Mouse (Mus musculus) megakaryocyte-erythroid progenitor cell, adult 5-6 weeks (primary cell): ENCODE measurements around the gene Asrgl1. TPM values are rescaled to one million over a fixed set of nuclear protein-coding genes. Genes with fewer than 3 reads are reported as not detected.
"Not testable (repeated sequence)": the region's sequence is repeated elsewhere in the genome, so short reads cannot be mapped to it uniquely, and the experiment has no call there.

ENCODE experiments used
- ATAC-seq: replicated peaks from 2 replicates; pipeline ENCODE4 v1.8.0; 2016; ENCODE audit warnings: mild to moderate bottlenecking, inconsistent platforms; ENCODE audit not compliant: severe bottlenecking, poor library complexity, low FRiP score, low TSS enrichment
- total RNA-seq, 2 experiments: library from RNA; stranded (forward) in 1 of 2; stranded (reverse) in 1 of 2; fragments of 200-1000, 215-1000 nt in 1 of 2; fragments of >200 nt in 1 of 2; fragmentation: Nextera tagmentation in 1 of 2; gene quantifications; 2 replicates each; pipeline ENCODE4 v1.2.3; 2014 to 2017

Gene Asrgl1
- total RNA-seq, 2 experiments from 2014 or later, result 25.3 to 39.1 TPM

DNA sequence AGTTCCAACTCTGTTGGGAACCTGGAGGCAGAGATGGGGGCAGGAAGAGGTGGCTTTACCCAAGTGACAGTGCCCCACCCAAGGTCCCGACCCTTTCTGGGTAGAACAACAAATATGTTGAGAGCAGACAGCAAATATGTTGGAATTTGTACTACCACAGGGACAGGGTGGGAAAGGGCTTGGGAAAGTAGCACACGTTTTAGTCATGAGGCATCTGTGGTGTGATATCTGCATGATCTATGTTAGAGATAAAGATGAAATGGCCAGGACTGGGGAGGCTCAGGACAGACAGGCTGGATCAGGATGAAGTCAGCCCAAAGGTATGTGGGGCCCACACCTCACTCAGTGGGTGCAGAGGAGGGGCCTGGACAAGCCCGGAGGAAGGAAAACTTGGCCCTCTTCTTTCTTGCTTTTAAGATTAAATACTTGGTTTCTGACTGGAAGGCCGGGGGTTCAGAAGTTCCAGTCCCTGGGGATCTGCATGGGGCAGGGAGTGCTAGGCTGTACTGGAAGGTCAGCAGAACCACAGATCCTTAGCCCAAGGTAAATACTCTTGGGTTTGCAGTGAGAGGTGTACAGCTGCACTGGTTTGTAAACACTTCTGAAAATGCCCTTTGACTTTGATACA is 28.6 kb downstream of the Asrgl1 start:
- no peak for ATAC-seq

DNA sequence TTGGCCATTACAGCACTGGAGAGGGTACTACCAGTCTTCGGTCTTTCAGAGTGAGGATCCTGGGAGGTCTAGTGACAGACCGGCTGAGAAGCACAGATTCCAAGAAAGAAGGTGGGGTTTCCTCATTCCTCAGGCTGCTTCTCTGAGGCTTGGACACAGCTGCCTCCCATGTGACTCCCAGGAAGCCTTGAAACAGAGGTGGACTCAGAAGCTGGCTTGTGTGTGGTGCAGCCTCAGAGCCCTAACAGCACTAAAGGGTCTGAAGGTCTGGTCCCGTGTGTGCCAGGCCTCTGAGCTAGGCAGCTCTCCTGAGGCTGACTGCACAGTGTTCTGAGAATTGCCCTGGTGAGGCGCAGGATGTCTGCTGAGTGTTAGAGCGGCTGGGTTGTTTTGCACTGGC is 29.3 kb downstream of the Asrgl1 start:
- ATAC-seq, result no peak

DNA sequence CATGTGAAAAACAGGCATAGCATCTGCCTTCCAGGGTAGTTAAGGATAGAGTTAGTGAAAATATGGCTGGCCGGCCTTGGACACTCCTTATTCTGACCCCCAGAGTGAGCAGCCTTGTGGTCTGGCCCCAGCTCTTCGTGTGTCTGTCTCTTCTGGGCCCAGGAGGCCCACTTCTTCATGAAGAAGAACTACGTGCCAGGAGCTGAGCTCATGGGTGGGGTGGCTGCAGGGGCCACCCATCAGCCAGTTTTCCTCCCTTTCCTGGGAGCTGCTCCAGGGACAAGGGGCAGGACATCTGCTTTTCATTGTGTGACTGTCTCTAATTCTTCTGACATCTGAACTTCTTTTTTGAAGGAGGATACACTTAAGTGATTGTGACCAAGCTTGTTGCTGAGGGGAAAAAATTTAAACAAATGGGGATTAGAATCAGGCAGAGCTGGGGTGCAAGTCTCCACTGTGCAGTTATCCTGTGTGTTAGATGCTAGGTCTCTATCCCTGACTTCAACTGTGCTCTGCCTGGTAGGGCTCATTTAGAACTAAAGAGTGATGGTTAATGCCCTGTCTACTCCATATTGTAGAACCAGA is 30.2 kb downstream of the Asrgl1 start:
- ATAC-seq, result no peak

DNA sequence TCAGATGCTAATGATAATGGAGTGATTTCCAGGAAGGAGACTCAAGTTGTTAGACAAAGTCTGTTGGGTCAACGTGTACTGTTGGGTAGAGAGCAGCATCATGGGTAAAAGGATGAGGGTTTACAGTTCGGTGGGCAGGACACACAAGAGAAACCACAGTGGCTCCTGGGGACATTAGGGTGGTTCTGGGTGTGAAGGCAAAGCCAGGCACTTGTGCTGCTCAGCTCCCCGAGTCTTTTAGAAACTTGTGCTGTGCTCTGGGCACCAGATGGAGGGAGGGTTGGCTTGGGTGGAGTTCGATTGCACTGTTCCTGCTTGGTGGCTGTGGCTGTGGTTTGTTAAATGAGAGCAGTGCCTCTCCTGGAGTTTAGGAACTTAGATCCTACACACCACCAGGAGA is 31.4 kb downstream of the Asrgl1 start:
- no peak for ATAC-seq

DNA sequence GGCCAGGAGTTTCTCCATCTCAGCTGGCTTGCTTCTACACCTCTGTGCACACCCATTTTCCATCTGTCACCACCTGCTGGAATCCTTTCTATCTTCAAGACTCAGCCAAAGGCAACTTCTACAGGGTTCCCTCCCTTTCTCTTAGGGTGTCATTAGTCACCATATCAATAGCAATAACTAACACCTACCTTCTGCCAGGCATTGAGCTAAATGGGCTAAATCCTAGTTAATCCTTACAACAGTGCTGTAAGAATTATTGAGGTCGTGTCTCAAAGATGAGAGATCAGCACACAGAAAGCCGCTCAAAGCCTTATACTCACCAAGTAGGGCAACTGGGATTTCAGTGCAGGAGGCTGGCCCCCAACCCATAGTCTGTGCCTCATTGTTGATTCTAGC is 34.4 kb downstream of the Asrgl1 start:
- ATAC-seq, result no peak

DNA sequence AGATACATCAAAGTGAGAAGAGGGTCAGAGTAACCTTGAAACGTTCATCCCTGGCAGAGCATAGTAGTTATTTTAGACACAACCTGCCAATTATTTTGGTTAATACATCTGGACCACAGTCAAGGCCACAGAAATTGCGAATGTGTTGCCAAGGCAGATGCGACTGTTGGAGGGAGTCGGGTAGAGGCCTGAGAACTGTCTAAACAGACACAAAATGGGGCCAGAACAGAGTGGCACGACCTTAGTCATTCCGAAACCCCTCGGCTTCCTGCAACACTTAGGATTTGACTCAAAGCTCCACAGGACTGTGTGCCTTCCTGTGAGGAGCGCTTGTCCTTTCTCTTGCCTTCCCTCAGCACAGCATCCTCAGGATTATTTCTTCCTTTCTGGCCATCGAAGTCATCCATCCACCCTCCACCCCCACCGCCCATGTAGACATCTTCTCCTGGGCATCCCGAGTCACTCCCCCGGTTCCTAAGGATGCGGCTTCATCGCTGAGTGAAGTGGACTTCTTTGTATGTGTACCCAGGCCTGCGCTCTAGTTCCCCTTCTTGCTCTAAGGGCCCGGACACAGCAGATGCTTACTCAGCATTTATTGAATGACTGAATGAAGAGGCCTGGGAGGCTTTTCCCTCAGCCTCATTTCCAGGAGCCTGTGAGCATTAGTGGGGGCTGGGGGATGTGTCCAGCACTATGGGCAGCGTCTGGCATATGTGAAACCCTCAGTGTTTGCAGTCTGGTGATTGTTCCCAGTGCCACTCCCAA is 35.0 kb downstream of the Asrgl1 start:
- ATAC-seq, result no peak

DNA sequence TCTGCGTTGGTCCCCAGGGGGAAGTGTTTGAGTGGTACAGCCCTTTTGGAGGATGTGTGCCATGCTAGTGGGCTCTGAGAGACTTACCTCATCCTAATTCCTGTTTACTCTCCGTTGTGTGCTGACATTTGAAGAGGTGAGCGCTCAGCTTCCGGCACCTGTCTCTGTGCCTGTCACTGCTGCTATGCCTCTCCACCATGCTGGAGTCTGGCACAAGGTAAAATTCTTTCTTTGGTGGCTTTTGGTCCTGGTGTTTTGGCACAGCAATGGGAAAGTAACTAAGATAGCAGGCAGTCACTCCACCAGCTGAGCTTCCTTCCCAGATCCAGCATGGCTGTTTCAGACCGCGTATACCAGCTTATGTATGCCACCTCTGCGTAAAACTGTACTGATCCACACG is 35.7 kb downstream of the Asrgl1 start:
- ATAC-seq, result no peak

DNA sequence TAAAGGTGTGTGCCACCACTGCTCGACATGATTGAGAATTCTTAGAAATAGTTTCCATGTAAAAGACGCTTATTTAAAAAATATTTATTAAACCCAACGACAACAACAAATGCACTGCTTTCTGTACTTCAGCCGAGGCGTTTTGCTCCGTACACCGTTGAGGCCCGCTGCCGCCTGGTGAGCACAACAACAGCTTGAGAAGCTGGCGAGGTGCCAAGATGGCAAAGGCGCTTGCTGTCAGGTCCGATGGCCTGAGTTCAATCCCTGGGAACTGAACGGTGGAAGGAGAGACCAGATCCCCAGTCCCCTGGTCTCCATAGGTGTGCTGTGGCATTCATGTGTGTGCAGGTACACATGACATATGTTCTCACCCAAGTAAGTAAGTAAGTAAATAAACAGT is 38.0 kb downstream of the Asrgl1 start:
- ATAC-seq, result no peak

DNA sequence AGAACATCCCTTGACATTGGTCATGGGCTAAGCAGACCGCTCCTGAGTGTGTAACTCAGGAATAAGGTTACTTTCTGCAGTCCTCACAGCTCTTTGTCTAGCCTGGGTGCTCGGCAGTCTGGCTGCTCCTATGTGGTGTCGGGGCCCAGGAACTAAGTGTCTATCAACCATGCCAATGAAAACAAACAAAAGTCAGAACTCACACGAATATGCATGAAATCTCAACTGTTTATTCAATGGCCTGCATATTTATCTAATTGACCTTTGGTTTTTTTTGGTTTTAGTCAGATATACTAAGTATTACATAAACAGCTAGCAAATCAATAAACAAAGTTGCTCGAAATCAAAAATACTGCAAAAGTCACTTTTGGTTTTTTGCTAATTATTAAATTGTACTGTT is 40.3 kb downstream of the Asrgl1 start:
- ATAC-seq, result no peak

DNA sequence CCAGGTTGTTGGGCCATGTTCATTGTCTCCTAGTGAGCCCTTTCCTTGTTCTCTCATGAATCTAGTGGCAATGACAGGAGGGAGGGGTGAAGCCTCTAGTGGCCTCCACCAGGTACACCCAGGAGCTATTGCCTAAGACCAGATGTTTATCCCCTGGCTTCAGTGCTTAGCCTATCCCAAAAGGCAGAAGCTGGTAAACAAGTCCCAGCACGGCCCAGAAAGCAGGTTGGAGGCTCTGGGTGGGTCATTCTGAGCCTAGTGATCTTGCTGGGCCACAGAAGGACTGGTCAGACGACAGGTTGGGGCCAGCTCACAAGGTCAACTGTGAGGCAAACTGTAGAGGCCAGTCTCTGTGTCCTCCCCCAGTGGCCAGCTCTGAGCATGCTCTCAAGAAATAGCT is 44.7 kb downstream of the Asrgl1 start:
- no peak for ATAC-seq

DNA sequence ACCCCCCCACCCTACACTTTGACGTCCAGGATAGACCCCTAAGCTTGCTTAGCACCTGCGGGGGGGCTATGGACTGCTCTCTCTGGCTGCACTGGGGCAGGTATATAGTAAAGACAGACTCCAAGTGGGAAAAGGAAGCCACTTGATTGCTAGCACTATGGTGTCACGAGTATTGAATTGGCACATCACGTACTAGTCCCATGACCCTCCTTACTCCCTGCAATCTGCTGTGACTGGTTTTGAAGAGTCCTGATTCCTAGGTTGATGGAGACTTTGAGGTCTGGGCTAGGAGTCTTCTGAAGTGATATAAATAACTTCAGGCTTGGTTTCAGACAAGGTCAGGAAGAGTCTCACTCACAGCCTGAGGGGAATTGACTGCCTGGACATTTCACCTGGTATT is 45.2 kb downstream of the Asrgl1 start:
- no peak for ATAC-seq

DNA sequence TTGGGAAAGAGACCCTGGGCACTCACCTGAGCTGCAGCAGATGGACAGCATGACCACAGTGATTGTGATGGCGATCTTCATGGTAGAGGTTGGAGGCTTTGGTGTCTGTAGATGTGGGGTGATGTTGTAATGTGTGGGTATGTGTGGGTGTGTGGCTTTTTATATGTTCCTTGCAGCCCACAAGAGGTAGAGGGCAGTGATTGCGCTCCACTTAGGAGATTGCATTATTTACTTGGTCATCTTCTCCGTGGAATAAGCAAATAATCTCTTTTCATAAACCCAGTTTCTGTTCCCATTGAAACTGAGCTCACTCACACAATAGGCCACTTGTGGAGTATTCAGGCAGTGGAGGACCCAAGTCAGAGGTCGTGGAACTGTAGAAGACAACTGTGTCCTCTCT is 47.6 kb downstream of the Asrgl1 start, which contains the start of gene Scgb1a1:
Gene Scgb1a1, minus strand, starts transcription at position 138 of the 400 bp plus-strand sequence.
- ATAC-seq, result no peak

DNA sequence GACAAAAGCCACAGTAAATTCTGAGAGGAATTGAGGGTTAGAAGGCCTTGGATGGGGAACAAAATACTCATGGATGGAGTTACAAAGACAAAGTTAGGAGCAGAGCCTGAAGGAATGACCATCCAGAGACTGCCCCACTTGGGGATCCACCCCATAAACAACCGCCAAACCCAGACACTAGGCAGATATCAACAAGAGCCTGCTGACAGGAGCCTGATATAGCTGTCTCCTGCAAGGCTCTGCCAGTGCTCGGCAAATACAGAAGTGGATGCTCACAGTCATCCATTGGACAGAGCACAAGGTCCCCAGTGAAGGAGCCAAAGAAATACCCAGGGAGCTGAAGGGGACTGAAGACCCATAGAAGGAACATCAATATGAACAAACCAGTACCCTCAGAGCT is 51.5 kb downstream of the Asrgl1 start:
- not testable (repeated sequence) for ATAC-seq

DNA sequence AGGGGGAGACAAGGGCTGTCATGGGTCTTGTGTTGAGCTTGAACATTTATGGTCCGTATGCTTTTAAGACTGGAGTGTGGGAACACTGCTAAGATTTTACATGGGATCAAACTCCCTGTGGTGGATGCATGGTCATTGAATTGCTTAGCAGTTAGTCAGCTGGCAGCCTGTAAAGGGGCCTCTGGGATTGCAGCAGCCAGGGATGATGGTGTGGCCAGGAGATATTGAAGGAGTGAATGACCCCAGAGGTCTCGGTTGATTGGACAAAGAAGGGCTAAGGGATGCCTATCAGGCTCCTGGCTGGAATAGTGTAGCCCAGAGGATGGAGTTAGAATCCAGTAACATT is 52.5 kb downstream of the Asrgl1 start:
- ATAC-seq, result no peak

DNA sequence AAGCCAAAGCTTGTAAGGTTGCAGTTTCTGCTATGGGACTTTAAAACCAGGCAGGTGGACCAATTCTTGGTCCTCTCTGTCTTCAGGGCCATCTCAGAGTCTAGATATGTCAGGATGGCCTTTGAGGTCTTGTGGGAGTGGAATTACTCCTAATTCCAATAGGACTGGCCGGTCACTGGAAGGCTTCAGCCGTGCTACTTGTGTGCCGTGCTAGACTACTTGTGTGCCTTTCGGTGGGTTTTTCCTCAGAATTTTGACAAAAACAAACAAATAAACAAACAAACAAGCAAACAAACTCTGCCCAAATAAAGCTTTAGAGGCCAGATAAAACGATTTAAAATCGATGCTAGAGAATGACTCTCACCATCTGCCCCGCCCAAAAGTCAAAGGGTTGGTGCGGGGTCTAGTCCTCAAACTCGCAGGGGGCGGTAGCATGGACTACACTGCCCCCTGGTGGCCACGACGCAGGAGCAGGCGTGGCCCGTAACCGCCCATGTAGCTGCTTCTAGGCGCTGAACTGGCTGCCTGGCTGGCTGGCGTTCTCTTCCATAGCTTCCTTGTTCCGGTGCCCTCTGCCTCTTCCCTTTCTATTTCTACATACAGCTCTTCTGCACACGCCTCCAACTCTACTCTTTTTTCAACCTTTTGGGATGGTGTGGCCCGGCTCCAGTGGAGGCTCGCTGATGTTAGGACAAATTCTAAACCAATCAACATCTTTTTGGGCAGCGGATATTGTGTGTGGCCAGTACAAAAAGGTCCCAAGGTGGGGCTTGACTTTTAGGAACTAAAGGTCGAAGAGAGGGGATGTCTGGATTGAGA is 53.0 kb downstream of the Asrgl1 start:
- peak; percentile 95 for ATAC-seq

DNA sequence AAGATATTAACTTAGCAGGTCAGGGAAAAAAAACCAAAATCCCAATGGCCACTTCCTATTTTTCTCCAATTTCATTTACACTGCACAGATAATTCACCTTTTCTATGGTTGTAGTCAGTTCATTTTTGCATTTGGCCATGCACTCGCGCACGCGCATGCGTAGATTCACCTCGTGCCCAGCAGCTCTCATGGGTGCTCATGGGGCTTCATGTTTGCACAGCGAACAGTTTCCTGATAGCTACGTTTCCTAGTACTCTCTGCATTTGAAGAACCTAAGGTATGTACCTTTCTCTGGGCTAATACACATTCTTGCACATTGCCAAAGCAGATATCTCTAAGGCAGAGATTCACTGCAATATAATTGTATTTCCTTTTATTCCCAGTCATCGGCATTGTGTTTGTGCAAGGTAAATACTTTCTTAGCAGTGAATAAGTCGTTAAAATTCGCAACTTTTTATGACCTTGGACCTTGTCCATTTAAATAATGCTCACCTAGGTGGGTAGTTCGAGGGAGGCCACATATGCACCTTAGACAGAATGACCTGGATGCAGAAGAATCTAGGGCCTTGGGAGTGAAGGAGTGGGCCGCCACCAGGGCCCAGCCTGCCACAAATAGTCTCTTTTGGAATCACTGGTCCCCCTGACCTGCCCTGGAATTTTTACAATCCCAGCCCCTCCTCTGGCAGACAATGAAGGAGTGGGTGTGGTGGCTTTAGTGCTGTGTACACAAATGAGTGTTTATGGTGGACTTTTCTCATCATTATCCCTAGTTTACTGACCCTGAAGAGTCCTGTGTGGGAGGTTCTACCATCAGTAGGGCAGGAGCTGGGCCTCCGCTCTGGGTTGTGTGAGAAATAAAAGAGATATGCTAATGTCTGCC is 53.9 kb downstream of the Asrgl1 start:
- no peak for ATAC-seq

DNA sequence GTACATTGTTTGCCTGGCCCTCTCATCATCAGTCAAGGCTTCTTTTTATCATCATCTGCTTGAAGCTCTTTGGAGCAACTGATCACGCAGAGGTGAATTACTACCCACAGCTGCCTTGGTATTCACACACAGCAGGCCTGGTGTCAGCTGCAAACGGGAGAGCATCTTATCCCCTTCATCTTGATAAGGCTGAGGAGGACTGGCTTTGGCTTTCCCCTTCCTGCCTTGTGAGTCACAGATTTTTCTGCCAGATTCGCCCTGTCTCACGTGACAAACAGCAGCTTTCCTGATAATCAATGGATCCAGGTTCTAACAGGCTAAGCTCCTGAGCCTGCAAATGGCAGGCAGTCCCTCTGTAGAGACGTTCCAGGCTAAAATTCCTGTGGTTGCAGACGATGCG is 55.5 kb downstream of the Asrgl1 start:
- ATAC-seq, result no peak

DNA sequence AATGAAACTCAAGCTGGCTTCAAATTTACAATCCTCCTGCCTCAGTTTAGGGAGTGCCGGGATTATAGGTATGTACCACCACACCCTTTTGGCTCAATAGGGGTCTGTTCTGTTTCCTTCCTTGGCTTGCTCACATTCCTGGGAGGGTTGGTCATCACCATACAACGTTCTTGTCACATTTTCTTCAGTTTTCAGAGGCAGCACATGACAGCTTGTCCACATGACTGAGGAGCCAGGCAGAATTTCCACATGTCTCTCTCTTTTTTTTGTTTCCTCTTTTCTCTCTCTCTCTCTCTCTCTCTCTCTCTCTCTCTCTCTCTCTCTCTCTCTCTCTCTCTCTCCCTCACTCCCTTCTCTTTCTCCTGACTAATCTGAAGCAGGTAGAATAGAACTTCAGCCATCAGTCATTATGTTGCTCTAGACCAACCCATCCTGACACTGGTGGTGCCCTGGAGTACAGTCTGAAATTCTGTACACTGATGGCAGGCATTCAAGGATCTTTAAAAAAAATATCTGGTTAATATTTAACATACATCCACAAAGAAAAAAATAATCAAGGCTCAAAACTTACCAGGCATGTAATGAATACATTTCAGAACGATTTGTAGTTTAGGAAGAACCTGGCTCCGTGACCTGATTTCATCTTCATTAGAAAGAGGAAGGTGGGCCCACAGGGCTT is 58.3 kb downstream of the Asrgl1 start:
- ATAC-seq, result no peak

DNA sequence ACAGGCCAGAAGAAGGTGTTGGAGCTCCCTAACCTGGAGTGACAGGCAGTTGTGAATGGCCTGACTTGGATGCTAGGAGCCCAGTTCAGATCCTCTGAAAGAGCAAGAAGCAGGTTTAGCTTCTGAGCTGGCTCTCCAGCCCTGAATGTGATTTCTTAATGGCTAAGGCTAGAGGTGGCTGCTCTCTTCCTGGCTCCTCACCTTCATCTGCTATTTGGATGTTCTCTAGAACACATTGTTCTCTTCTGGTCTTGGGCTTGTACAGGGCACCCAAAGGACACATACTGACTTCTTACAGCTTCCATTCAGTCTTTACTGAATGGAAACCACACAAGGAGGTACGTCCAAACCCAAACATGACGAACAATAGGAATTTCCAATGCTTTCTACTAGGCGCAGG is 59.4 kb downstream of the Asrgl1 start:
- no peak for ATAC-seq
